In genomic region chr1:171045079-171045465, GRCm38 (mm10) we compare ENCODE assay signal across 9 mouse cellular contexts. TPM values are rescaled to one million over a fixed set of nuclear protein-coding genes. Genes with fewer than 3 reads are reported as not detected.
DNase-seq lines count a peak whose midpoint lies in the region; ATAC-seq and TF ChIP-seq lines count a peak whose summit lies in the region.
"Had no signal": no experiment of that assay in that cellular context is flagged by ENCODE, and none has a peak within 500 bp of the region (broad histone marks: within the 10 kb centered on the region; RNA-seq: fewer than 3 reads in every experiment).

No protein-coding gene starts in this region.

- H3K36me3 ChIP-seq in heart, postnatal 0 days (replicated peaks; ENCODE audit: control insufficient read depth, insufficient read depth, low read length), result no peaks in the 10 kb centered on the region
- H3K36me3 ChIP-seq in hindbrain, embryonic 10.5 days, result no peaks in the 10 kb centered on the region
- no peaks in the 10 kb centered on the region for H3K36me3 ChIP-seq in midbrain, embryonic 10.5 days

- no peak for DNase-seq in heart, postnatal 0 days (ENCODE audit: low spot score)
- DNase-seq in heart, postnatal 14 days, result no peak
- DNase-seq in adipocyte (ENCODE audit: low spot score), result peak; percentile 51
- DNase-seq in hindbrain, embryonic 10.5 days (ENCODE audit: low spot score), result no peak
- no peak for DNase-seq in midbrain, embryonic 10.5 days (ENCODE audit: low spot score)
- no peak for DNase-seq in adrenal gland, postnatal 14 days
- DNase-seq in left cerebral cortex, adult 9 months (ENCODE audit: low spot score in 2 of 2), result no peak

- H3K27me3 ChIP-seq in heart, postnatal 0 days (ENCODE audit: control insufficient read depth, insufficient read depth, low read length), result no peaks in the 10 kb centered on the region
- peaks cover 1% of the 10 kb centered on the region; the same call in 1 of the 2 replicates for H3K27me3 ChIP-seq in hindbrain, embryonic 10.5 days (ENCODE audit: insufficient read depth, poor library complexity, severe bottlenecking)
- H3K27me3 ChIP-seq in midbrain, embryonic 10.5 days (ENCODE audit: low read depth, poor library complexity, severe bottlenecking), result no peaks in the 10 kb centered on the region
- H3K27me3 ChIP-seq: Patski had no signal

- H3K4me1 ChIP-seq in heart, postnatal 0 days (ENCODE audit: control insufficient read depth, insufficient read depth), result no peaks in the 10 kb centered on the region
- H3K4me1 ChIP-seq in hindbrain, embryonic 10.5 days (replicated peaks), result no peaks in the 10 kb centered on the region
- peaks cover 5% of the 10 kb centered on the region; the same call in 1 of the 2 replicates for H3K4me1 ChIP-seq in midbrain, embryonic 10.5 days

- TF ChIP-seq EP300 in heart, postnatal 0 days (IDR thresholded peaks at IDR 0.05; ENCODE audit: low read depth), result no peak

- no peaks in the 10 kb centered on the region for H3K9me3 ChIP-seq in heart, postnatal 0 days (replicated peaks; ENCODE audit: control insufficient read depth, low read length)
- H3K9me3 ChIP-seq in hindbrain, embryonic 10.5 days, result no peaks in the 10 kb centered on the region
- no peaks in the 10 kb centered on the region for H3K9me3 ChIP-seq in midbrain, embryonic 10.5 days (replicated peaks)

- intact Hi-C loops in heart, postnatal 14 days (cut with DNase I), result no loop called here

- H3K4me3 ChIP-seq in heart, postnatal 0 days (ENCODE audit: low read depth, low read length), result peak overlapping the region; percentile 64
- H3K4me3 ChIP-seq in hindbrain, embryonic 10.5 days, result peak overlapping the region; percentile 76
- H3K4me3 ChIP-seq in midbrain, embryonic 10.5 days, result peak overlapping the region; percentile 75

- no peak for TF ChIP-seq CTCF in heart, postnatal 0 days (IDR thresholded peaks at IDR 0.05; ENCODE audit: low read depth)

- 8% methylated on average over 14 of the region's 14 CpGs for WGBS in heart, postnatal 0 days
- WGBS in hindbrain, embryonic 10.5 days, result 7% methylated on average over 14 of the region's 14 CpGs
- WGBS in midbrain, embryonic 10.5 days, result 6% methylated on average over 14 of the region's 14 CpGs

- H3K4me2 ChIP-seq in heart, postnatal 0 days (ENCODE audit: low read depth, low read length), result peak overlapping the region; percentile 64

- H3K9ac ChIP-seq in heart, postnatal 0 days (replicated peaks; ENCODE audit: low read depth, low read length), result 0 out of 2 replicates have a peak overlapping the region, but pooled peaks have one; percentile 20

- H3K27ac ChIP-seq in heart, postnatal 0 days (ENCODE audit: low read depth), result peak overlapping the region; percentile 81; the same call in 1 of the 2 replicates
- H3K27ac ChIP-seq in hindbrain, embryonic 10.5 days, result no peak overlapping the region
- H3K27ac ChIP-seq in midbrain, embryonic 10.5 days (replicated peaks), result no peak overlapping the region

- ATAC-seq in heart, postnatal 0 days (ENCODE audit: insufficient read depth, low read depth), result no peak
- no peak for ATAC-seq in megakaryocyte-erythroid progenitor cell, adult 5-6 weeks (replicated peaks; ENCODE audit: low FRiP score, low TSS enrichment, poor library complexity, severe bottlenecking)

RNA-seq across cellular contexts. Expression of gene Fcgr3, which starts 19.7 kb away (rescaled TPM):
- 11.8 and 13.7 TPM in 2 replicates for total RNA-seq in heart, postnatal 0 days (2014; rRNA removed; ENCODE audit: low replicate concordance)
- polyA plus RNA-seq in heart, postnatal 0 days (2015; fragmentation: Nextera tagmentation; extraction: Ambion mirVana), result 8.2 and 10.8 TPM in 2 replicates
- 10 to 100 TPM; 11.8 to 11.9 TPM for total RNA-seq in heart, postnatal 14 days (2021)
- 4.7 and 7.6 TPM in 2 replicates for polyA plus RNA-seq in hindbrain, embryonic 10.5 days (2016; fragmentation: Nextera tagmentation; extraction: Ambion mirVana)
- polyA plus RNA-seq in midbrain, embryonic 10.5 days (2016; fragmentation: Nextera tagmentation; extraction: Ambion mirVana), result 5.5 and 7.8 TPM in 2 replicates
- 1.4 and 6.3 TPM in 2 replicates for total RNA-seq in megakaryocyte-erythroid progenitor cell, adult 5-6 weeks (2014; fragmentation: Nextera tagmentation)
- 1.9 and 2.2 TPM in 2 replicates for total RNA-seq in megakaryocyte-erythroid progenitor cell, adult 5-6 weeks (2017)
- 8.1 and 10.3 TPM in 2 replicates for total RNA-seq in adrenal gland, postnatal 14 days (2021)

RNA-seq across cellular contexts. Expression of gene Fcgr4, which starts 26.4 kb away (rescaled TPM):
- total RNA-seq in heart, postnatal 0 days (2014; rRNA removed; ENCODE audit: low replicate concordance), result 0.23 and 1.7 TPM in 2 replicates
- polyA plus RNA-seq in heart, postnatal 0 days (2015; fragmentation: Nextera tagmentation; extraction: Ambion mirVana), result 0.60 and 1.0 TPM in 2 replicates
- total RNA-seq in heart, postnatal 14 days (2021), result under 1 TPM; 0.22 to 0.29 TPM
- polyA plus RNA-seq in hindbrain, embryonic 10.5 days (2016; fragmentation: Nextera tagmentation; extraction: Ambion mirVana), result 0.30 and 0.64 TPM in 2 replicates
- 0.25 TPM in 1 of 2 replicates, not detected in the other for polyA plus RNA-seq in midbrain, embryonic 10.5 days (2016; fragmentation: Nextera tagmentation; extraction: Ambion mirVana)
- total RNA-seq in megakaryocyte-erythroid progenitor cell, adult 5-6 weeks (2014; fragmentation: Nextera tagmentation), result 0.40 TPM in 1 of 2 replicates, not detected in the other
- not detected in 2 replicates for total RNA-seq in megakaryocyte-erythroid progenitor cell, adult 5-6 weeks (2017)
- 0.49 and 0.89 TPM in 2 replicates for total RNA-seq in adrenal gland, postnatal 14 days (2021)
